Mouse (Mus musculus) ES-Bruce4 (cell line): Measurements from ENCODE around the gene Gm17545.

Experiments
- CTCF ChIP-seq: IDR thresholded peaks from one replicate; pipeline ENCODE4 v1.8.1; 2011; ENCODE audit warnings: low read depth, low read length
- POLR2A ChIP-seq: IDR thresholded peaks from one replicate; pipeline ENCODE4 v1.8.1; 2011; ENCODE audit warnings: low read length; ENCODE audit not compliant: insufficient read depth

DNA sequence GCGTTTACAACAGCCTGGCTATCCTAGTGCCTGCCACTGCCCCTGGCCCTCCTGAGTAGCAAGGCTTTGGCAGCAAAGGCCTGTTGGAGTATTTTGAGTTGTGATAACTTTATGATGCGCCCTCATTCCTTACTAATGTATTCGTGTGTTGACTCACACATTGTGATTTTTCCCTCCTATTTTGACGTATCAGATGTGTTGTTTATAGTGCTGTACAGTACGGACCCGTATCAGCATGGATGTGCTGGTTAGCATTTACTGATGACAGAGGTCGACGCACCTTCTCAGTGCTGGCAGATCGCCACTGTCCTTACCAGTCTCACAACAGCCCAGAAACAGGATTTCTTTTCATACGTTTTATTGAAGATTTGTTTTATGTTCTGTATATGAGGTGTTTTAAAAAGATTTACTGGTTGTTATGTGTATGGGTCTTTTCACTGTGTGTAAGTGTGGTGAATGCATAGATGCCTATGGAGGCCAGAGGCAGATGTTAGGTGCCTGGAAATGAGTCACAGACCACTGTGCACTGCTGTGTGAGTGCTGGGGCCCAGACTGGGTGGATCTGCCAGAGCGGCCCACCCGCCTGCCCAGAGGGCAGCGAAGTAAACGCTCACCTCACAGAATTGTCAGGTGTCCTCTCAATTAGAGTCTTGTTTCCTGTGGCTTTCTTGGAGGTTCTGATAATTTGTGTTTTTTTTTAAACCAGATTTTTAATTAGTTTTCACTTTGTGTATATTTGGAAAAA is 25.3 kb upstream of the Gm17545 start:
- TF ChIP-seq CTCF (no peak), POLR2A (no peak)
